Mouse (Mus musculus): ENCODE measurements at regions not wholly inside any gene's neighbourhood (a gene's known extent, or its start where the extent isn't known, plus 50 kb on each side); places are given as distances from the start of the nearest gene placed in this dataset.

DNA sequence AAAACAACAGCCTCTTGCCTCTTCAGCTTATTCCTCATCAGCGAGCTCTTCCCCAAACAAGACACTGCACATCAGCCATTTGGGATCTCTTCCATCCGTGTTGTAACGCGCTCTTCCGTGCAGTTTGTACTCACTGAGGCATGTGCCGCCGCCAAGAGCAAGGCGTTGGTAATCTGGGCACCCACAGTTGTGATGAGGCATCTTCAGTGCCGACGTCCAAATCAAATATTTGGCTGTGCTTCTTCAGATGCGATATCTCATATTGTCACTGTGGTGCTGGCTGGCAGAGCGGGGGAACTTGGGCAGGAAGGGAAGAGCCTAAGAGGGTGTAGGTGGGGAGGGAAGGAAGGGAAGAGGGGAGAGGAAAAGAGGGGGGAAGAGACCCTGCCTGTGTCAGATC is 439.2 kb downstream of the Tmem182 start:
- peak; percentile 4 to 31 for DNase-seq (ENCODE audit: low spot score in 2 of 2)

GRCm38 (mm10) chr1:41264214-41264613 is 458.8 kb downstream of the Tmem182 start:
- no peak for DNase-seq (ENCODE audit: low spot score in 2 of 2)

DNA sequence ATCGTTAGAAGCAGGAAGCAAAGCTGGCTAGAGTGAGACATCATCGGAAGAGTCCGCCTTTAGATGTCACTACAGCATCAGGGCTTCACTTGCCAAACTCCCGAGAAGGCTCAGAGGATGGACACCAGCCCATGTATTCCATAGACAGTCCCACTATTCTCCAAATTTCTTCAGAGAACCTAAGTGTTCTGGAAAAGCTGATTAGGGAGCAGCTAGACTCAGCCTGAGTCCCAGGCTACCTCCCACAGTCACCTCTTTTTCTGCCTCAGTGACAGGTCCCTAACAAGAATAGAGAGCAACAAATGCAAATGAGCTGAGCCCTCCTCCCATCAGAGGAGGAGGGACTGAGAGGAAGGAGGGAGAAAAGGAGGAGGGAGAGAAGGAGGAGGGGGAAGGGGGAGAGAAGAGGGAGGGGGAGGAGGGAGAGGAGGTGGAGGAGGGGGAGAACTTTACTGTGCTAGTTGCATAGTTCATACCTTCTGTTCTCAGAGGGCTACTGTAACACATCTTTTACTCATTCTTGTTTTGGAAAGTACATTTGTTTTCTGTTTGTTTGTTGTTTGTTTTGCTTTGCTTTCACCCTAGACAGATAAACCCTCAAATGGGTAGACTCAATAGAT is 465.8 kb downstream of the Tmem182 start:
- DNase-seq (ENCODE audit: low spot score in 2 of 2), result no peak

GRCm38 (mm10) chr1:41274573-41275270 is 469.3 kb downstream of the Tmem182 start:
- no peak for DNase-seq (ENCODE audit: low spot score in 2 of 2)

DNA sequence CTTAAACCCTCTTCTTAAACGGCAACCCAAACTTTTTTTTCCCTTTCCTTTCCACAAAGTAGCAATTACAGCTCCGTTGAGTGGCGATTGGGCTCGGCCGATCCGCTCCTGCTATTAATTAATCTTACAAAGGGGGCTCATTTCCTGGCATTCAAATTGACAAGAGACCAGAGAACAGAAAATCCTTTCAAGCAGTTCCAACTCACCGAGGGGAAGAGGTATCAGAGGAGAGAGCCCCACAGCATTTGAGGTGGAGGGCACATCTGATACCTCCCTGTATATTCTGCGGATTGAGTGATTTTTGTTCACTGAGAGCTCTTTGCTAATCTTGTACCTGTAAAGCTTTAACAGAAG is 469.8 kb downstream of the Tmem182 start:
- DNase-seq (ENCODE audit: low spot score in 2 of 2), result no peak

GRCm38 (mm10) chr1:41275642-41276041 is 470.2 kb downstream of the Tmem182 start:
- no peak for DNase-seq (ENCODE audit: low spot score in 2 of 2)

- no peak for DNase-seq (ENCODE audit: low spot score in 2 of 2)
These were observed 470.9 kb downstream of the Tmem182 start for GRCm38 (mm10) chr1:41276303-41276702.

DNA sequence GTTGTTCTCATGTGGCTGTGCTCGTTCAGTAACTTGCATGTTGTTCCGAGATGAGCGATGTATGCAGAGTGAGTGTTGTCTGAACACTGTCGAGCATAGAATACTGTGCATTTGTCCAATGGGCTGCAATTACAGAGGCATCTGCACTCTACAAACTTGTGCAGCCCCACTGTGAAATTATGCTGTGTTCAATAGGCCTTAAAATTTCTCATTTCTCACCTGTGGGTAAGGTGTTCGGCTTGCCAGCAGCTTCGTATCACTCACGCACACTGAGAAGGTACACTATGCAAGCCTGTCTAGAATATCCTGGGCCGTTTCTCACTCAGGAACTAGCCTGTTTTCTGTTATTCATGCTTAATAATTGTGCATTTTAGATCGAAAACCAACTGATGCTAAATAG is 479.8 kb downstream of the Tmem182 start:
- DNase-seq (ENCODE audit: low spot score in 2 of 2), result no peak

- DNase-seq (ENCODE audit: low spot score in 2 of 2), result no peak
These were observed 480.8 kb downstream of the Tmem182 start for GRCm38 (mm10) chr1:41286221-41286620.

GRCm38 (mm10) chr1:41326861-41327480 is 521.6 kb downstream of the Tmem182 start:
- no peak for DNase-seq (ENCODE audit: low spot score in 2 of 2)

GRCm38 (mm10) chr1:41349798-41350758 is 544.7 kb downstream of the Tmem182 start:
- no peak for DNase-seq (ENCODE audit: low spot score in 2 of 2)

GRCm38 (mm10) chr1:41359061-41359460 is 553.7 kb downstream of the Tmem182 start:
- no peak for DNase-seq (ENCODE audit: low spot score in 2 of 2)

GRCm38 (mm10) chr1:41361512-41361911 is 556.1 kb downstream of the Tmem182 start:
- no peak for DNase-seq (ENCODE audit: low spot score in 2 of 2)

DNA sequence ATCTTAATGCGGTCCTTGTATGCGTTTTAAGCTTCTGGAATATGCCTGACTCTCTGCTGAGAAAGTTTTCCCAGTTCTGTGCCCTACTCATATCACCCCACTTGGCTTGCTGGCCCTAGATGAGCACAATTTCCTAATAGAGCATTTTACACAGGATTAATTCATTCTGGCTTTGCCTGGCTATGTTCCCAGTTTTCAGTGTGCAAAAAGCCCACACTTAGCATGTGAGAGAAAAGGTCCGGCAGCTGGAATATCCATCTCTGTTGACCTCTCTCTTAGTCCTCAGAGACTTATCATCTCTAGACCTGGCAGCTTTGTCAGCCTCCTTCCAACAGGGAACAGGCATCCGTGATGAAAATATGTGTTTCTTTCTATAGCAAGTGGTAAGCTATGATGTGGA is 574.6 kb downstream of the Tmem182 start:
- no peak for DNase-seq (ENCODE audit: low spot score in 2 of 2)

GRCm38 (mm10) chr1:41381487-41381886 is 576.1 kb downstream of the Tmem182 start:
- DNase-seq (ENCODE audit: low spot score in 2 of 2), result no peak

DNA sequence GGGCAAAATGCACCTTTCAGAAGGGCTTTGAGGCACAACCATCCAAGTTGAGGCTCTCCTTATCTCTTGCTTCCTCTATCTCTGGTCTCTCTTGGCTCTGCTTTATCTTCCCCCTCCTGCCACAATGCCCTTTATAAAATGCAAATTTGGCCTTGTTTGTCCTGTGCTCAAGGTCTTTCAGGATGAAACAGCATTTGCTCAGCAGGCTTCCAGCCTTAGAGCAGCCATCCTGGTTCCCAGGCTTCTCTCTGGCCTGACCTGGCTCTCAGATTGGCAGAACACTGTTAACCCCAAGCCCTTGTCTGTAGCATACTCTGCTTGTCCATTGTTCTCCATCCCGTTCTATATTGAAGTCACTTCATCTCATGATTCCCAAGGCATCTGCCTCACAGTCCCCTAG is 579.3 kb downstream of the Tmem182 start:
- no peak for DNase-seq (ENCODE audit: low spot score in 2 of 2)

DNA sequence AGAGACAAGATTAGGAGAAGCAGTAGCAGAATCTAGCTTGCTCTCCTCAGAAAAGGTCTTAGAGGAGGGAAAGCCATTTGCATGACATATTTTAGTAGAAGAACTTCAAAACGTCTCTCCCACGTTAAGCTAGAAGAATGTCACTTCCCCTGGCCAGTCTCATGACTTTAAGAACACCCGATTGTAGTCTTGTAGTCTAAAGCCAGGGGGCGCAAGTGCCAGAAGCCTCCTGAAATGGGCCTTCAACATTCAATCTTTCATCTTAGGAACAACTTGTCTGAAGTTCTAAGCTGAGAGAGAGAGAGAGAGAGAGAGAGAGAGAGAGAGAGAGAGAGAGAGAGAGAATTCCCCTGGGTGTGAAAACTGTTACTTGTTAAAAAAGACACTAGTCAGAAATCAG is 581.0 kb downstream of the Tmem182 start:
- no peak for DNase-seq (ENCODE audit: low spot score in 2 of 2)

GRCm38 (mm10) chr1:41390102-41390884 is 584.9 kb downstream of the Tmem182 start:
- peak; percentile 67 to 69 for DNase-seq (ENCODE audit: low spot score in 2 of 2)

- DNase-seq (ENCODE audit: low spot score in 2 of 2), result no peak
These were observed 585.7 kb downstream of the Tmem182 start for GRCm38 (mm10) chr1:41391071-41391470.

DNA sequence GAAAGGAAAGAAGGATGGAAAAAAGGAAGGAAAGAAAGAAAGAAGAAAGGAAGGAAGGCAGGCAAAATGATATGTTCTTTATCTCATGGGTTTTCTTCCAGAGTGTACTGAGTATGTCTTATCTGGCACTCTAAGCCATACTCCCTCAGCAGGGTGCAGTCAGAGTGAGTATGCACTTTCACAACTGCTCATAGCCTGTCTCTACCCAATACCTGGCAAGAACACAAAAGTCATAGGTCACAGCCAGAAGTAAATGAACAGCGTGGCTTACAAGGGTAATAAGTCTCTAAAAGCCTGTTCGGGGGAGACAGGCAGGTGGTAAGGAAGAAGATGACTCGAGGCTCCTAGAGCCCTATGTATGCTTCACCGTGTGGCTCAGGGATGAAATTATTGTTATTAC is 587.9 kb downstream of the Tmem182 start:
- no peak for DNase-seq (ENCODE audit: low spot score in 2 of 2)

- DNase-seq (ENCODE audit: low spot score in 2 of 2), result no peak
These were observed 589.7 kb downstream of the Tmem182 start for GRCm38 (mm10) chr1:41395081-41395480.
